Mouse (Mus musculus) left cerebral cortex, adult 11 months (tissue): Measurements from ENCODE around the gene Lin9.
"Not testable (repeated sequence)": the region's sequence is repeated elsewhere in the genome, so short reads cannot be mapped to it uniquely, and the experiment has no call there.

Experiments
- DNase-seq: peaks from one replicate; pipeline ENCODE4 v3.0.0; 2022; ENCODE audit warnings: low spot score

Lin9 gene

GRCm38 (mm10) chr1:180641137-180641517 lies at the start of gene Lin9:
Gene Lin9, plus strand, starts transcription at chr1:180641150.
- DNase-seq: peak; percentile 62

- DNase-seq: no peak
Measured at GRCm38 (mm10) chr1:180600578-180600977, 40.4 kb upstream of the Lin9 start.

- DNase-seq: no peak
Measured at GRCm38 (mm10) chr1:180601806-180602205, 39.1 kb upstream of the Lin9 start.

DNA sequence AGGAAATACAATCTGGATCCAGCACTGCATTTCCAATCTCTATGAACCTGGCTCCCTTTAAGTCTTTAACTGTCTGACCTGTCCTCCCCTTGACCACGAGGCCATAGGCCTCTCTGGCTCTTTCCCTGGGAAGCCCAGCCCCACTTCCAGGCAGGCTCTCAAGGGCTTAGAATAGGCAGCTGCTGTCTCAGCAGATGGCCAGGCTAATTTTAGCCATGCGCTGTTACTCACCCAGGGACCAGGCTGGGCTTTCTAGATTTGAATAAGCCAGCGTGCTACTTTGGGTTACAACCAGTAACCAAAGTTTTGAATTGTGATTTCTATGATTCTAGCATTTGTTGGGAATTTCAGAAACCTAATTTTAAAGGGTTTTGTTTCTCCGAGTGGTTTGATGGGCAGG lies 36.4 kb upstream of the Lin9 start:
- peak; percentile 66 for DNase-seq

DNA sequence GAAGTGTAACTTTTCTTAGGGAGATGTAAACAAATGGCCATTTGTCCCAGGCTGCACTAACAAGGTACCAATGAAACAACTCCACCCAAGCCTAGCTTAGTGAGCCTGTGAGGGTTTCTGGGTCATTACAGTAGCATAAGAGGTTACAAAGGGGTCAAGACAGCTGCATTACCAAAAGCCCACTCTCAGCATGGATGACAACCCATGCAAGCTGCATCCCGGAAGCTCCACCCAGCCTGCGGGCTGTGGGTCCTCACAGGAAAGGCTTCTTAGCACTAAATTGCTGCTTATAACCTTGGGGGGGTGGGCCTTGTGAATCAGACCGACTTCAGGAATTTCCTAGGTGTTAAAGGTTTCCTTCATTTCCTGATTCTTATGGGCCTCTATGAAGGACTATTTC lies 34.8 kb upstream of the Lin9 start:
- DNase-seq: no peak

GRCm38 (mm10) chr1:180606796-180607577 lies 34.0 kb upstream of the Lin9 start:
- DNase-seq: no peak

DNA sequence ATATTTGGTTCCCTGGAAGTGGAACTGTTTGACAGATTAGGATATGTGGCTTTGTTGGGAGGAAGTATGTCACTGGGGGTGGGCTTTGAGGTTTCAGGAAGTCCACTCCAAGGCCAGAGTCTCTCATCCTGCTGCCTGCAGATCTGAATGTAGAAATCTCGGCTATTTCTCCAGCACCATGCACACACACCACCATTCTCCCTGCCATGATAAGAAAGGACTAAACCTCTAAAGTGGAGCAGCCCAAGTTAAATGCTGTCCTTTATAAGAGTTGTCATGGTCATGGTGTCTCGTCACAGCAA lies 33.4 kb upstream of the Lin9 start:
- no peak for DNase-seq

DNA sequence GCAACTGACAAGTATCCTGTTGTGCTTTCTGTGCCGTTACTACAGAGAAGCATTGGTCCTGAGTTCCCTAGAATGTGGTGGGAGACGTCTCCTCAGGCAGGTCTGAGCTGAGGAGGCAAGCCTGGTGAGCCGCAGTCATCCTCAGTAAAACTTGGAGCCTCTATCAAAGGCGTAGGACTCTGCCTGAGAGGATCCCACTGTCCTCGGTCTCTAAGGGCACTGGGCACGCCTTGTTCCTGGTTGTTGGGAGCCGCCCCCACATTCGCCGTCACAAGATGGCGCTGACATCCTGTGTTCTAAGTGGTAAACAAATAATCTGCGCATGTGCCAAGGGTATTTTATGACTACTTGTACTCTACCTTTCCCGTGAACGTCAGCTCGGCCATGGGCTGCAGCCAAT lies 29.1 kb upstream of the Lin9 start:
- not testable (repeated sequence) for DNase-seq

DNA sequence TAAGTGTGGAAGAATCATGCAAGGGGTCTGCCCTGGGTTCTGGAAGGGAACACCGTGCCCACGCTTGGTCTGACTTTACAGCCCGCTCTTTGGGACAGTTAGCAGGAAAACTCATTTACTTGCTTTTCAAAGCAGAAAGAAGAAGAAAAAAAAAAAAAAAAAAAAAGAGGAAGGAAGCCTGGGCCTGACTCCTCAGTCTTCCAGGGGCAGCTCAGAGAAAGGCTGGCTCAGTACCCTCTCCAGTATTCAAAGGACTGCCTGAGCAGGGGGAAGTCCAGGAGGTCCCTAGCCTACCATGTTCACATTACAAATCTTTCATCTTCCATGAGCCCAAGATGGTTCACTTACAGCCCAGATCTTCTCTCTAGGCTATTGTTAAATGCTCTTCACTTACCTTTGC lies 24.2 kb upstream of the Lin9 start:
- no peak for DNase-seq

GRCm38 (mm10) chr1:180622389-180622788 lies 18.6 kb upstream of the Lin9 start:
- no peak for DNase-seq

GRCm38 (mm10) chr1:180623911-180624310 lies 17.0 kb upstream of the Lin9 start:
- DNase-seq: no peak

GRCm38 (mm10) chr1:180626141-180626540 lies 14.8 kb upstream of the Lin9 start:
- DNase-seq: no peak

DNA sequence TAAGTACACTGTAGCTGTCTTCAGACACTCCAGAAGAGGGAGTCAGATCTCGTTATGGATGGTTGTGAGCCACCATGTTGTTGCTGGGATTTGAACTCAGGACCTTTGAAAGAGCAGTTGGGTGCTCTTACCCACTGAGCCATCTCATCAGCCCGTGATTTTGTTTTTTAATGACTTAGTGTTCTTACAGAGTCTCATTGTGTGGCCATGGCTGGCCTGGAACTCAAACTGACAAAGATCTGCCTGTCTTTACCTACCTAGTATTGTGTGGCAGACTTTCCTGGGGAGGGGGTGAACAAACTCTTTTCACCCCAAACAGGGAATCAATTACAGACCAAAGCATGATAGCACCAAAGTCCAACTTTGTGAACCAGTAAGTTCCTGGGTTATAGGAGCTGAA lies 3.2 kb upstream of the Lin9 start:
- not testable (repeated sequence) for DNase-seq

DNA sequence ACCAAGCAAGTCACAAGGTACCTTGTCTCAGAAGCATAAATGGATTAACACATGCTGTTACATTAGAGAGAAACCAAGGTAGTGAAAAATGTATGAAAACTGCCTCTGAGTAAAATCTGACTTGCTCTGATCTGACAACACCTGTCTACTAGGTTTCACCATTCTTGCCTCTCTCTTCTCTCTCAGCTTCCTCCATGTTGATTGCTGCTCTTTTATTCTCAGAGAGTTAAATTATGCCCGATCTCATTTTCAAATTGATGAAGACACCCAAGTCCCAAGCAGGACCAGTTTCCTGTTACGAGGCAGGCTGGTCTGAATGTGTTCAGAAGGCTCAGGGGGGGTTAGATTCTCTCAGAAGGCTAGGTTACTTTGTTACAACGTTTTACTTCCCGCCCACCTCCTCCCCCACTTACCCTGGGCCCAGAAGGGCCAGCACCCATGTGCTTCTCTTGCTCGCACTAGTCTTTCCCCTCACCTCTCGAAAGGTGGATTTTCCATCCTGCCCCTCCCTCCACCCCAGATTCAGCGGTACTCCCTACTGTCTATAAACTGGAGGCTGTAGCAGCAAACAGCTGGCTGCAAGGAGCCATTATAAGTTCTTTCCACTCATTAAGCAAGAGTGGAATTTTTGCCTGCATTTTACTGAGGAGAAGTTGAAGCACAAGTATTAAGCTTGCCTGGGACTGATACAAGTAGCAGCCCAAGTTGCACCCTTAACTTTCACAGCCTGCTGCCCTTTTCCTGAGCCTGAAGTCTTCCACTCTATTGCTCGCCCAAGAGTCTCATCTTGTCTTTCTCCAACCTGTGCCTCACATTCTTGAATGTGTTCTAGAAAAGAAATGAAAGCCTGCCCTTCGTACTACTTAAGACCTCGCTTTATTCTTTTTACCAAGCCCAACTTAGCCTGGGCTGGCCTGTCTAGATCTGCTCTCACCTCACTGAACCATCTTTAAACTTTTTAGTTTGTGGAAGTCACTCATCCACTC lies 1.2 kb upstream of the Lin9 start:
- no peak for DNase-seq

DNA sequence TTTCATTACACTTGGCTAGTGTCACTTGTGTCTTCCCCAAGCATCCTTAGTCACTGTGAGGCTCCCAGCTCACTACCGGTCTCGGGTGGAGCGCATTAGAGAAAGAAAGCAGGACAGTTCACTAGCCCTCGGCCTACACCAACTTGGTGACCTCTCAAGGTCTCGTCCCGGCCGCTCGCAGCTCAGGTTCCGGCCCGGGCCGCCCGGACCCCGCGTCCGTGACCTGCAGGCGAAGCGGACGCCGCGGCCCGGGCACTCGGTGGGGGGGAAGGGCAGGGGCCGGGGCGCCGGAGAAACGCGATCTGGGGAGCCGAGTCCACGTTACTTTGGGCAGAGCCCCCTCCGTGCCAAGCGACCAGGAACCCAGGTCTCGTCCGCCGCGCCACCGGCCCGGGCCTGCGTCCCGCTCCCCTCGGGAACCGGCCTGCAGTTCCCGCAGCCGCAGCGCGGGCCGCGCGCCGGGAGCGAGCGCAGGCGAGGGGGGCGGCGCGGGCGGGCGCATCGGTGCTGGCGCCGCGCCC lies 285 bp upstream of the Lin9 start:
- peak; percentile 8 for DNase-seq

DNA sequence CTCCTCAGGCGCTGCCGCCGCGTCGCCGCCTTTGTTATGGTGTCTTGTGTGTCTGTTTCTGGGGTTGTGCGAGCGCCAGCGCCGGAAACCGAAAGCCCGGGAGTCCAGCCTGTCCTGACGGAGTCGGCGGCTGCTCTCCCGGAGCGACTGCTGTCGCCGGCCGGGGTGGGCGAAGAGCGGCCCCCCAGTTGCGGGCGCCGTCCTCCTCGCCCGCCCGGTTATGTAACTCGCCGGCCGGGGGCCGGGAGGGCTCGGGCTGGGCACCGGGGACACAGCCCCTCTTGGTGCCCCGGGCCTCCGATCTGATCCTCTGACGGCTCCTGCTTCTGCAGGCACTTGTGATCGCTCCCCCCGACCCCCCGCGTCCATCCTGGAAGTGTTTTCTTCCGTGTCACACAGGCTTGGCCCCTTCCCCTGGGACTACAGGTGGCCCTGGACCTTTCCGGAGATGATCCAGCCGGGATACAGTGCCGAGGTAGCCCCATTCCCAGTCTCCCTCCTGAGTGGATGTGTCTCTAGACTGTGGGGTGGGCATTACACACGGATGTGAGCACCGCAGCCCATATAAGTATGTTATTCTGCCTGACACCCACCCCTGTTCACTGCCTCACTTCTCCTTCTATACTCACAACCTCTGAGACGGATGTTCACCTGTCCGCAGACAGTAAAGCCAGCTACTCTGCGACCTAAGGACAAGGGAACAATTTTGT lies 723 bp downstream of the Lin9 start:
- DNase-seq: no peak

GRCm38 (mm10) chr1:180642228-180642564 lies 1.2 kb downstream of the Lin9 start:
- no peak for DNase-seq

- no peak for DNase-seq
Measured at GRCm38 (mm10) chr1:180691284-180691683, 50.3 kb downstream of the Lin9 start.

- DNase-seq: no peak
Measured at GRCm38 (mm10) chr1:180696626-180697352, 55.8 kb downstream of the Lin9 start, which contains the start of gene Mixl1. Gene Mixl1, minus strand, starts transcription at chr1:180697034.

DNA sequence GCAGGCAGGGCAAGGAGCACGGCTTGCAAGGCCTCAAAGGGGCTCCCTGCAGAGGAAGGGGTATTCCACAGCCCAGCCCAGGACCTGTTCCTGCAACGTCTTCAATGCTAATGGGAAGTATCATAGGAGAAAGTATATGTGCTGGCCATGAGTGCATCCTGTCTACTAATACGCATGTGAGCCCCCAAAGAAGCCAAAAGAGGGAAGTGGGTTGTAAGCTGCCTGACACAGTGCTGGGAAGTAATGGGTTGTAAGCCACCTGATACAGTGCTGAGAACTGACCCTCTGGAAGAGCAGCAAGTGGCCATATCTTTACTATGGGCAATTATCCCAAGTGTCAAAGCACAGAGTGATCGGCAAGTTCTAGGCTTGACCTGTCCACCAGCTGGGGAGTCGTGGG lies 57.1 kb downstream of the Lin9 start:
- DNase-seq: no peak

GRCm38 (mm10) chr1:180703400-180703799 lies 62.5 kb downstream of the Lin9 start:
- DNase-seq: no peak

DNA sequence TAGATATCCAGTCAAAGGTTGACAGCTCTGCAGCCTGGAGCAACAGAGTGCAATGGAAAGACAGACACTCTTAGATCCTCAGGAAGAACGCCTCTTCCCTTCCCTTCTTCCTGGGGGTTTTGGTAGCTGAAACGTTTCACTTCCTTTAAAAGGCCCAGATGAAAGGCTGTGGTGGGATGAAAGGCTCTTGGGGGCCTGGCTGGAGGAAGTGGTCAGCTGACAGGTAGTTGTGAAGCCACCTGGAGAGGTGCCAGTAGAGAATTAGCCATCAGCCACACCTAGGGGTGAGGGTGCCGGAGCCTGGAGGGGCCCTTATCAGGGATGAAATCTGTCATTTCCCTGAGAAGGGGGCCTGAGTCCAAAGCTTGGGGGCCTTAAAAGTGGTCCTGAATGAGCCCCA lies 66.4 kb downstream of the Lin9 start:
- no peak for DNase-seq
